Mouse (Mus musculus): Measurements from ENCODE around the gene Ctdsp1.
A peak's percentile ranks its signal among the peaks of the same experiment; 100 is the strongest.

Ctdsp1 gene

DNA sequence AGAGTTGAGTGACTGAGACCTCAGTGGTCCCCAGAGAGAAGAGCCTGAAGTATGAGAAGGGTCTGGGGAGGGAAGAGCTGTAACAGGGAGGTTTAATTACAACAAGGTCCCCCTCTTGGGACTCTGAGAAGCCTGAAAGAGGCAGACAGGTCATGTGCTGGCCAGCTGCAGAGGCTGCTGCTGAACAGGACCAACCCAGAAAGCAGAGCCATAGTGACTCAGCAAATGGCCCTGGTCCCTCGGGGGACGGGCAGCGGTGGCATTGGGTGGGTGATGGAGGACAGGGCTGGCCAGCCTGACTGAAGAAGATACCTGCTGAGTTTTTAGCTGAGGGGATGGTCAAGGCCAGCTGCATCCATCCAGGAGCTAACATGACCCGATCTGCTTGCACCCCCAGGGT, 14.9 kb upstream of the Ctdsp1 start:
- peak in 1 of 2 experiments; percentile 41 for DNase-seq (ENCODE audit: low spot score in 2 of 2)

DNA sequence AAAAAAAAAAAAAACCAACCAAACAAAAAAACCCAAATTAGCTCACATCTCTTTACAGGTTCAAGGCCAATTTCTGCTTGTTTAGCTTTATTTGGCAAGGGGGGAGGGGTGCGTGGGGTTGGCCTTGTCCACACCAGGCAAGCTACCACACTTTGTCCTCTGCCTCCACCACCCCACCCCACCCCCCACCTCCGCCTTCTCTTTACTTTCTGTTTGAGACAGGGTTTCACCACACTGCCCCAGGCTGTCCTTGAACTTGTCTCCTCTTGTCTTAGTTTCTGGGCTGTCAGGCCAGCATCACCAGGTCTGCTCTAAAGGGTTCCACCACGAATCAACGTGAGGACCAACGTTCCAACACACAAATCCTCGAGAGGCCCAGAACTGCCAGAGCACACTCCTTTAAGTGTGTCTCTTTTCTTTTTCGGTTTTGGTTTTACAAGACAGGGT, 12.2 kb upstream of the Ctdsp1 start:
- no peak for DNase-seq (ENCODE audit: low spot score in 2 of 2)

DNA sequence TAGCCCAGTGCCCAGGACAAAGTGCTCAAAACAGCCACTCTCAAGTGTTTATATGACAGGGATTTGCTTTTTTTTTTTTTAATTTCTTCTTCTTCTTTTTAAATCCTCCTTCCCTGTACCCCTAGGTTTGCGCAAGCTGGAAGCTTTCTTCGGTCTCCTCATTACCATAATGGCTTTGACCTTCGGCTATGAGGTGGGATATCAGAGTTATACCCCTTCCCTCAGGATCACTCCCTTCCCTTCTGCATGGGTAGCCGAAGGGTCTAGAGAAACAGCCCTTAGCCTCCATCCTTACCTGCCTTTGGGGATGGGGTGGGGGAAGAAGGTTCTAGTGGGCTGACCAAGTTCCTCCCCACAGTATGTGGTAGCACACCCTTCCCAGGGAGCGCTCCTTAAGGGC, 10.8 kb upstream of the Ctdsp1 start:
- no peak for DNase-seq (ENCODE audit: low spot score in 2 of 2)

GRCm38 (mm10) chr1:74381588-74382021, 9.7 kb upstream of the Ctdsp1 start:
- no peak for DNase-seq (ENCODE audit: low spot score in 2 of 2)

DNA sequence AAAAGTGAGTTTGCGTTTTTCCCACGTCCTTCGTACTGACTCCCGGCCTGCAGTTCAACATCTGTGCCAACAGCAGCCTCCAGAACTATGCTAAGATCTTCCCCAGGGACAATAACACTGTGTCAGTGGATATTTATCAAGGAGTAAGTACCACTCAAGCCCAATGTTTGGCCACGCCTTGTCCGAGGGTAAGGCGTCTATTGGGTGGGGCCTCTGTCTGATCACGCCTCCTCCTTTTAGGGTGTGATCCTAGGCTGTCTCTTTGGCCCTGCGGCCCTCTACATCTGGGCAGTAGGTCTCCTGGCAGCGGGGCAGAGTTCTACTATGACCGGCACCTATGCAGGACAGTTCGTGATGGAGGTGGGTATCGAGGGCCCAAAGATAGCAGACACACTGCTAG, 7.9 kb upstream of the Ctdsp1 start:
- no peak for DNase-seq (ENCODE audit: low spot score in 2 of 2)

GRCm38 (mm10) chr1:74384525-74384924, 6.8 kb upstream of the Ctdsp1 start:
- DNase-seq (ENCODE audit: low spot score in 2 of 2): no peak

- DNase-seq (ENCODE audit: low spot score in 2 of 2): no peak
These were observed 6.2 kb upstream of the Ctdsp1 start for GRCm38 (mm10) chr1:74385064-74385463.

DNA sequence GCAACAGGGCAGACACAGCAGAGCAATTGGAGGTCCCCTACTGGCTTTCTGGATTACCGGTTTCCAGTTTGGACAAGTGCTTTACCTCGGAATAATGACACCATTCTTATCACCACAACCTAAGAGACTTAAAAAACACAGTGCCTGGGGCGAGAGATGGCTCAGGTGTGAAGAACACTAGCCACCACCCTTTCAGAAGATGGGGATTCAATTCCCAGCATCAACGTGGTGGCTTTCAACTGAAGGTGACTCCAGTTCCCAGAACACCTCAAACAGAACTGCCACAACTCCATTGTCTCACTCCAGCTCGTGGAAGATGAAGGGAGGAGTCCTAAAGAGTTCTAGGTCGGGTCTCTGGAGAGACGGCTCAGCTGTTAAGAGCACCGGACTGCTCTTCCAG, 5.8 kb upstream of the Ctdsp1 start:
- no peak for DNase-seq (ENCODE audit: low spot score in 2 of 2)

DNA sequence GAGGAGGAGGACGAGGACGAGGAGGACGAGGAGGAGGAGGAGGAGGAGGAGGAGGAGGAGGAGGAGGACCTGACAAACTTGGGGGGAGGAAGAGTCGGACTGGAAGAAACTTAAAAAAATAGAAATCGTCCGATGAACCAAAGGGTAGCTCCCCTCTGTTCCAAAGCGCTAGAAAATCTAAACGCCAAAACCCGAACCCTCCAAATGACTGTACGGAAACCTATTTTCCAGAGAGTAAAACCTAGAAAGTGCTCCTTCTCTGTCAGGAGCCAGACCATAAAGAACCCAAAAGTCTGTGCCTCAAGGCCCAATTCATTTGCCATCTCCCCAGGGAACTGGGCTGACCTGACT, 5.0 kb upstream of the Ctdsp1 start:
- no peak for DNase-seq (ENCODE audit: low spot score in 2 of 2)

GRCm38 (mm10) chr1:74386714-74387385, 4.5 kb upstream of the Ctdsp1 start:
- DNase-seq (ENCODE audit: low spot score in 2 of 2): peak; percentile 95

GRCm38 (mm10) chr1:74387386-74387988, 3.8 kb upstream of the Ctdsp1 start:
- no peak for DNase-seq (ENCODE audit: low spot score in 2 of 2)

DNA sequence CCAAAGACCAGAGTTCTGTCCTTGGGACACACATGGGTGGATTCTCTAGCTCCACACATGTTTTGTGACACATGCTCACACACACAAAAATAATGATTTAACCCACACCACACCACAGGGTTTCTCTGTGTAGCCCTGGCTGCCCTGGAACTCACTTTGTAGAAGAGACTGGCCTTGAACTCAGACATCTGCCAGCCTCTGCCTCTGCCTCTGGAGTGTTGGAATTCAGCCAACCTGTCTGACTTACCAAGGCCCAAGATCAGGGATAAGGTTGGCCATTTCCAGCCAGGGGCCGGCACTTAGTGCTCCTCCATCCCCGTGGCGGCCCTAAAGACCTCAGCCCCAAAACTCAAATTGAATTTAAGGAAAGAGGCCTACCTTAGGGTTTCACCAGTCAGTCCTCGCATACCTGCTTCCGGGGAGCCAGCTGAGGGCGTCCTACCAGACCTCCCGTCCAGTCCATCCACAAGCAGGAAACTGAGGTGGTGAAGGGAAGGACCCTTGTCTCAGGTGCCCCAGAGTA, 2.9 kb upstream of the Ctdsp1 start:
- DNase-seq (ENCODE audit: low spot score in 2 of 2): no peak

DNA sequence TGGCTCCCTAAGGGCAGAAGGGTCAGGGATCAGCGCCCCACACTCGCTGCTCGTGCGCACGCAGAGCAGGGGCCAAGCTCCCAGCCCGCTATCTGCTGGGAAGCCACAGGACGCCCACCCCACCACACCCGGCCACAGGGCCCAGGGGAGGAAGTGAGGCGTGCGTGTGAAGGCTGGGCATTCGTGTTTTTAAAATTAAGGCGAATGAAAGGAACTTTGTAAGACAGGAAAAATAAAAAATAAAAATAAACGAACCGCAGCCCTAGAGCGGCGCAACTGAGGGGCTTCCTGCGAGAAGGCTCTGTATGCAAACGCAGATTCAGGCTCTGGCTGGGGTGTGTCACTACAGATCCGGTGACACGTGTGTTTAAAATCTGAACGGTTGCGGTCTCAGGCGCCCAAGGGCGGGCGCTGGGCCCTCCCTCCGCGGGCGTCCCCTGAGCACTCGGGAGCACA, 1.4 kb upstream of the Ctdsp1 start:
- DNase-seq (ENCODE audit: low spot score in 2 of 2): peak in 1 of 2 experiments; percentile 43

DNA sequence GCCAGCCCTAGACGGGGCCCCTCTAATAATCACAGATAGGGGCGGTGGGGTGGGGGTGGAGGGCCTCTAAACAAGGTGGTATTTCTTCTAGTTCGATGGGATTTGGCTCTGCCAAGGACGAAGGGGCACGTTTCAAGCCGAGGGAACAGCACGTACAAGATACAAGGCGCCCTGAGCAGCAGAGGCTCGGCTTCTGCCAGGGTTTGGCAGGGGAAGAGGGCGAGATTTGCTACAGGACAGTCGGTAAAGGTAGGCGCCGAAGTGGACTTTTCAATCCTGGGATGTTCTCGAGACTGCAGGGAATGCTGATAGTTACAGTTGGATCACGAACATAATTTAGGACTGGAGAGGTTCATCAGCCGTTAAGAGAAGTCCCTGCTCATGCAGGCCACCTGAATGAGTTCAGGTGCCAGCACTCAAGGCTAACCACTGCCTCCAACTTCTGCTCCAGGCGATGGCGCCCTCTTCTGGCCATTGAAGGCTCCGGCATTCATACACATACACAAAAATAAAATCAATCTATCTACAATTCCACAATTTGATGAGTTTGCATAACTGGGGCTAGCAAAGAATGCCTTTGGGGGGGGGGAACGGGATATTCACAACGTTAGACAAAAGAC, 912 bp upstream of the Ctdsp1 start:
- peak; percentile 42 to 69 for DNase-seq (ENCODE audit: low spot score in 2 of 2)

DNA sequence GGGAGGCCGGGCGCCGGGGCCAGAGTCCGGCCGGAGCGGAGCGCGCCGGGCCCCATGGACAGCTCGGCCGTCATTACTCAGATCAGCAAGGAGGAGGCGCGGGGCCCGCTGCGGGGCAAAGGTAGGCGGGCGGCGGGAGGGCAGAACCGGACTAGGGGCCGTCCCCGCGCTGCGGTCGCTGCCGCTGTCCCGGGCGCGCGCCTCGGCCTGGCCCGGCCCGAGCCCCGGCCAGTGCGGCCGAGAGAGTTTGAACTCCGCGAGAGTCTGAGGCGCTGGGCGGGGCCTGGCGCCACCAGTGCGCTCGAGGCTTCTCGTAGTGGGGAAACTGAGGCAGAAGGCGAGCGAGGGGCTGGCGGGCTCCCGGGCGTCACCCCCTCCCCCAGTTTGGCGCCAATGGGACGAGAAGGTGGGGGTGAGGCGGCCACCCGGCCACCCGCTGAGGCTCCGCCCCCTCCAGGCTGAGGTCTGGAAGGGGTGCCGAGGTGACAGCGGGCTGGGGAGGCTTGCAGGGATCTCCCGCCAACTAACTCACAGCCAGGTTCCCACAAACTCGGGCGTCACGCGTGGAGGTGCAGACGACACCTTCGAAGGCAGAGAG, 634 bp downstream of the Ctdsp1 start:
- DNase-seq (ENCODE audit: low spot score in 2 of 2): peak; percentile 75 to 76

- DNase-seq (ENCODE audit: low spot score in 2 of 2): peak in 1 of 2 experiments; percentile 33
These were observed 1.2 kb downstream of the Ctdsp1 start for GRCm38 (mm10) chr1:74392446-74392994.

DNA sequence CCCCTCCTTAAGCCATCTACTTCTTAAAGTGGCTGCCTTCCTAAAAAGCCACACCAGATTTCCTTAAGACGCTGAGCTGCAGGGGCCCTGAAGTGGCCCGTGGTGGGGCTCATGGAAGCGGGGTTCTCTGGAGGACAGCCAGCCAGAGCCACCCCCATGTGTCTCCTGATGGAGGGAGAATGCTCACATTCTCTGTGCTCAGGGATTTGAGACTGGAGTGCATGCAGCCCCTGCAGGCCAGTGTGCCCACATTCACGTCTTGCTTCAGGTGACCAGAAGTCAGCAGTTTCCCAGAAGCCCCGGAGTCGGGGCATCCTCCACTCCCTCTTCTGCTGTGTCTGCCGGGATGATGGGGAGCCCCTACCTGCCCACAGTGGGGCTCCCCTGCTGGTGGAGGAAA, 1.7 kb downstream of the Ctdsp1 start:
- peak in 1 of 2 experiments; percentile 9 for DNase-seq (ENCODE audit: low spot score in 2 of 2)

DNA sequence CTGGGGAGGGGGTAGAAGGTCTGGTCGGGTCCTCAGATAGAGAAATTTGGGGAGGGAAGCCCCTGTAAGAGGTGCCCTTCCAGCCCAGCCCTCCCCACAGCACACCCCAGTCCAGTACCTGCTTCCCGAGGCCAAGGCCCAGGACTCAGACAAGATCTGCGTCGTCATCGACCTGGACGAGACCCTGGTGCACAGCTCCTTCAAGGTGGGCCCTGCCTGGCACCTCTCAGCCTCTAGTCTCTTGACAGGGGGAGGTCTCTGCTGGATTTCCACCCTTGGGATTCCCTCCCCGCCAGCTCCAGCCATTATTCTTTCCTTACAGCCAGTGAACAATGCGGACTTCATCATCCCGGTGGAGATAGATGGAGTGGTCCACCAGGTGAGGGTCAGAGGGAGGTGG, 2.4 kb downstream of the Ctdsp1 start:
- DNase-seq (ENCODE audit: low spot score in 2 of 2): no peak

DNA sequence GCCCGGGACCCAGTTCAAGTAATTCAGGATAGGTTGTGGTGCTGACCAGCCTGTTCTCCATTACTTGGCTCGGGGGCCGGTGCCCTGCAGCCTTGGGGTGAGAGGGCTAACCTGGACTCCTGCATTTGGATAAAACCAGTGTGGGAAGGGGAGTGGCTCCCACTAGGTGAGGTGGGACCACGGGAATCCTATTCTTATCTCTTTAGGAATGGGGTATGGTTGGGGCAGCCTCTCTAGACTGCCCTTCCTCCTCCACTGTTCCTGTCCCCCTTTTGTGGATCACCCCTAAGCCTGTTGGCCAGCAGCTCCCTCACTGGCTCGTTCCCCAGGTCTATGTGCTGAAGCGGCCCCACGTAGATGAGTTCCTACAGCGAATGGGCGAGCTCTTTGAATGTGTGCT, 3.0 kb downstream of the Ctdsp1 start:
- no peak for DNase-seq (ENCODE audit: low spot score in 2 of 2)

- no peak for DNase-seq (ENCODE audit: low spot score in 2 of 2)
These were observed 3.5 kb downstream of the Ctdsp1 start for GRCm38 (mm10) chr1:74394858-74395257.

DNA sequence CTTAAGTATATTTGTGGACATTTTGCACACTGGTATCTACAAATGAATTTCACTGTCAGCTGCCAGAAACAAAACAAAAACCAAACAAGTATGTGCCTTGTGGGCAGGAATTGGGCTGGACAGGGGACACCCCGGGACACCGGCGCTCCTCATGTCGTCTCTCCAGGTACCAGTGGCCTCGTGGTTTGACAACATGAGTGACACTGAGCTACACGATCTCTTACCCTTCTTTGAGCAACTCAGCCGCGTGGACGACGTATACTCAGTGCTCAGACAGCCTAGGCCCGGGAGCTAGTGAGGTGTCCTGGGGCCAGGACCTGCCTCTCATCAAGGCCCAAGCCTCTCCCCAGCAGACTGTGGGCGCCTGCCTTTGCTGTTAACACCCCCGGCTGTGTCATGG, 4.0 kb downstream of the Ctdsp1 start:
- no peak for DNase-seq (ENCODE audit: low spot score in 2 of 2)
